Mouse (Mus musculus) adrenal gland, adult 18-20 months (tissue): ENCODE data around the gene Tenm3. TPM values are rescaled to one million over a fixed set of nuclear protein-coding genes. Genes with fewer than 3 reads are reported as not detected.
"Not testable (repeated sequence)": the region's sequence is repeated elsewhere in the genome, so short reads cannot be mapped to it uniquely, and the experiment has no call there.

Source experiments
- DNase-seq, 2 experiments: peaks; one replicate each; pipeline ENCODE4 v3.0.0; 2021 to 2022; ENCODE audit warnings: low spot score in 2 of 2
- total RNA-seq, 2 experiments: library from RNA; stranded (reverse); gene quantifications; 1 replicate in 1 of 2; 2 replicates in 1 of 2; pipeline ENCODE4 v1.2.3; 2021

Tenm3 gene
- total RNA-seq, 2 experiments from 2014 or later: 2.3 to 9.7 TPM

GRCm38 (mm10) chr8:48214386-48214785, 629.4 kb downstream of the Tenm3 start:
- no peak for DNase-seq

- no peak for DNase-seq
Observed at GRCm38 (mm10) chr8:48211931-48212330, 631.8 kb downstream of the Tenm3 start.

- no peak for DNase-seq
Observed at GRCm38 (mm10) chr8:48207567-48207966, 636.2 kb downstream of the Tenm3 start.

- DNase-seq: no peak
Observed at GRCm38 (mm10) chr8:48206922-48207321, 636.8 kb downstream of the Tenm3 start.

- DNase-seq: no peak
Observed at GRCm38 (mm10) chr8:48204838-48205345, 638.9 kb downstream of the Tenm3 start.

GRCm38 (mm10) chr8:48204114-48204837, 639.5 kb downstream of the Tenm3 start:
- no peak for DNase-seq

- DNase-seq: no peak
Observed at GRCm38 (mm10) chr8:48203611-48204010, 640.1 kb downstream of the Tenm3 start.

GRCm38 (mm10) chr8:48203161-48203560, 640.6 kb downstream of the Tenm3 start:
- no peak for DNase-seq

- DNase-seq: no peak
Observed at GRCm38 (mm10) chr8:48202632-48203031, 641.1 kb downstream of the Tenm3 start.

GRCm38 (mm10) chr8:48199171-48199570, 644.6 kb downstream of the Tenm3 start:
- DNase-seq: no peak

- DNase-seq: no peak
Observed at GRCm38 (mm10) chr8:48195971-48196370, 647.8 kb downstream of the Tenm3 start.

GRCm38 (mm10) chr8:48188586-48188985, 655.2 kb downstream of the Tenm3 start:
- no peak for DNase-seq

GRCm38 (mm10) chr8:48183758-48184157, 660.0 kb downstream of the Tenm3 start:
- no peak for DNase-seq

GRCm38 (mm10) chr8:48181000-48181399, 662.8 kb downstream of the Tenm3 start:
- no peak for DNase-seq

GRCm38 (mm10) chr8:48180146-48180545, 663.6 kb downstream of the Tenm3 start:
- DNase-seq: not testable (repeated sequence)

- no peak for DNase-seq
Observed at GRCm38 (mm10) chr8:48178993-48179392, 664.8 kb downstream of the Tenm3 start.

GRCm38 (mm10) chr8:48177876-48178275, 665.9 kb downstream of the Tenm3 start:
- DNase-seq: no peak
